Mouse (Mus musculus) cerebellum, adult 2 months (tissue): Measurements from ENCODE around the gene Fgfr2.

Source experiments
- CTCF ChIP-seq: fragments of 200-500 bp; IDR thresholded peaks from 2 replicates; pipeline ENCODE4 v1.5.1; 2011; ENCODE audit warnings: low read depth, mild to moderate bottlenecking, control low read depth, low read length, moderate library complexity, borderline replicate concordance; ENCODE audit not compliant: insufficient read depth
- POLR2A ChIP-seq: fragments of 200-500 bp; IDR thresholded peaks from 2 replicates; pipeline ENCODE4 v1.6.1; 2011; ENCODE audit warnings: low read length, control low read depth, borderline replicate concordance; ENCODE audit not compliant: insufficient read depth

- no peak for TF ChIP-seq POLR2A
- TF ChIP-seq CTCF = no peak
These were observed 1426.3 kb downstream of the Fgfr2 start for GRCm38 (mm10) chr7:131696889-131697288.
